Comparison of ENCODE assay signal across 9 mouse cellular contexts in genomic region chr12:91684840-91685415, GRCm38 (mm10).
DNase-seq lines count a peak whose midpoint lies in the region; ATAC-seq and TF ChIP-seq lines count a peak whose summit lies in the region.
"Had no signal": no experiment of that assay in that cellular context is flagged by ENCODE, and none has a peak within 500 bp of the region (broad histone marks: within the 10 kb centered on the region; RNA-seq: fewer than 3 reads in every experiment).

No protein-coding gene starts in this region.

- peak overlapping the region; percentile 13; the same call in 1 of the 2 replicates for H3K4me3 ChIP-seq in layer of hippocampus, adult 2 months
- H3K4me3 ChIP-seq in embryonic facial prominence, embryonic 15.5 days (replicated peaks) = peak overlapping the region; percentile 22
- peak overlapping the region; percentile 34 for H3K4me3 ChIP-seq in limb, embryonic 12.5 days (replicated peaks)
- H3K4me3 ChIP-seq in neural tube, embryonic 14.5 days (ENCODE audit: low read depth, low read length) = no peak overlapping the region

- TF ChIP-seq CTCF in layer of hippocampus, adult 2 months (conservative IDR thresholded peaks at IDR 0.05) = no peak

- DNase-seq in layer of hippocampus, adult 2 months (ENCODE audit: low spot score in 2 of 2) = no peak
- no peak for DNase-seq in layer of hippocampus, postnatal 36 days
- DNase-seq in thymus, postnatal 25 days = no peak
- no peak for DNase-seq in ovary, adult 18-20 months (ENCODE audit: low spot score)
- no peak for DNase-seq in kidney, postnatal 36 days

- H3K9me3 ChIP-seq in embryonic facial prominence, embryonic 15.5 days (replicated peaks) = no peaks in the 10 kb centered on the region
- H3K9me3 ChIP-seq in limb, embryonic 12.5 days = no peaks in the 10 kb centered on the region
- H3K9me3 ChIP-seq in neural tube, embryonic 14.5 days (ENCODE audit: control insufficient read depth, low read length) = no peaks in the 10 kb centered on the region

- no peak for ATAC-seq in embryonic facial prominence, embryonic 15.5 days (ENCODE audit: insufficient number of reproducible peaks, low FRiP score, low TSS enrichment, low read depth)
- ATAC-seq in limb, embryonic 12.5 days (ENCODE audit: insufficient number of reproducible peaks, insufficient read depth, low FRiP score, low TSS enrichment, low read depth) = no peak
- ATAC-seq in neural tube, embryonic 14.5 days (ENCODE audit: low read depth) = peak; percentile 33; the same call in 1 of the 2 replicates
- ATAC-seq: Patski had no signal

- peaks cover 38% of the 10 kb centered on the region for H3K4me1 ChIP-seq in embryonic facial prominence, embryonic 15.5 days
- peaks cover 35% of the 10 kb centered on the region for H3K4me1 ChIP-seq in limb, embryonic 12.5 days (replicated peaks)
- peaks cover 20% of the 10 kb centered on the region for H3K4me1 ChIP-seq in neural tube, embryonic 14.5 days (ENCODE audit: control insufficient read depth, insufficient read depth, low read length)

- H3K27me3 ChIP-seq in embryonic facial prominence, embryonic 15.5 days = no peaks in the 10 kb centered on the region
- no peaks in the 10 kb centered on the region for H3K27me3 ChIP-seq in limb, embryonic 12.5 days
- H3K27me3 ChIP-seq in neural tube, embryonic 14.5 days (ENCODE audit: control insufficient read depth, insufficient read depth, low read length) = no peaks in the 10 kb centered on the region
- H3K27me3 ChIP-seq: Patski had no signal

- H3K36me3 ChIP-seq in embryonic facial prominence, embryonic 15.5 days = no peaks in the 10 kb centered on the region
- no peaks in the 10 kb centered on the region for H3K36me3 ChIP-seq in limb, embryonic 12.5 days
- no peaks in the 10 kb centered on the region for H3K36me3 ChIP-seq in neural tube, embryonic 14.5 days (ENCODE audit: control insufficient read depth, insufficient read depth, low read length)

- no peak overlapping the region for H3K9ac ChIP-seq in embryonic facial prominence, embryonic 15.5 days
- no peak overlapping the region for H3K9ac ChIP-seq in limb, embryonic 12.5 days (replicated peaks)
- 0 out of 2 replicates have a peak overlapping the region, but pooled peaks have one; percentile 1 for H3K9ac ChIP-seq in neural tube, embryonic 14.5 days (replicated peaks; ENCODE audit: low read depth, low read length)

- peak overlapping the region; percentile 74 for H3K27ac ChIP-seq in layer of hippocampus, adult 2 months
- peak overlapping the region; percentile 29; the same call in 1 of the 2 replicates for H3K27ac ChIP-seq in embryonic facial prominence, embryonic 15.5 days (replicated peaks)
- peak overlapping the region; percentile 80 for H3K27ac ChIP-seq in limb, embryonic 12.5 days
- H3K27ac ChIP-seq in neural tube, embryonic 14.5 days (ENCODE audit: low read depth, low read length) = peak overlapping the region; percentile 59

- 25% methylated on average over 11 of the region's 11 CpGs for WGBS in embryonic facial prominence, embryonic 15.5 days
- WGBS in limb, embryonic 12.5 days = 29% methylated on average over 11 of the region's 11 CpGs
- 22% methylated on average over 11 of the region's 11 CpGs for WGBS in neural tube, embryonic 14.5 days

- H3K4me2 ChIP-seq in embryonic facial prominence, embryonic 15.5 days (replicated peaks) = peak overlapping the region; percentile 45
- peak overlapping the region; percentile 56 for H3K4me2 ChIP-seq in limb, embryonic 12.5 days
- peak overlapping the region; percentile 35; the same call in 1 of the 2 replicates for H3K4me2 ChIP-seq in neural tube, embryonic 14.5 days (ENCODE audit: low read depth, low read length)

Comparison
In these comparisons a context has a peak if more than half of its experiments do, and no peak if none do; other contexts are left out.
1. H3K27ac ChIP-seq: peak in every context shown above with its lines; median percentile 80 in limb, embryonic 12.5 days; 74 in layer of hippocampus, adult 2 months; 59 in neural tube, embryonic 14.5 days; 29 in embryonic facial prominence, embryonic 15.5 days.